Mouse (Mus musculus) lung, postnatal 0 days (tissue): ENCODE data around the gene Eefsec. TPM values are rescaled to one million over a fixed set of nuclear protein-coding genes. Genes with fewer than 3 reads are reported as not detected.

Experiments
- ATAC-seq: fragments of 200-750 bp; cut with Nextera tagmentation; 2 replicates; pipeline ENCODE4 v1.8.0; 2017; ENCODE audit warnings: moderate library complexity
- DNase-seq: peaks from one replicate; pipeline ENCODE4 v3.0.0-alpha.2; 2016; ENCODE audit warnings: low spot score
- H3K27ac ChIP-seq: fragments of 300-500 bp; sonication (generic); 2 replicates; pipeline ENCODE4 v1.5.1; 2014; ENCODE audit warnings: antibody characterized with exemption, mild to moderate bottlenecking, low read length, mixed read lengths
- H3K27me3 ChIP-seq: fragments of 300-500 bp; sonication (generic); replicated peaks from 2 replicates; pipeline ENCODE4 v1.6.1; 2014; ENCODE audit warnings: low read length, mixed read lengths; ENCODE audit not compliant: insufficient read depth
- H3K36me3 ChIP-seq: fragments of 300-500 bp; sonication (generic); 2 replicates; pipeline ENCODE4 v1.6.1; 2014; ENCODE audit warnings: low read length, mixed read lengths; ENCODE audit not compliant: insufficient read depth
- H3K4me1 ChIP-seq: fragments of 300-500 bp; sonication (generic); 2 replicates; pipeline ENCODE4 v1.6.1; 2014; ENCODE audit warnings: antibody characterized with exemption, low read depth, low read length, mixed read lengths; ENCODE audit not compliant: insufficient read depth
- H3K4me2 ChIP-seq: fragments of 300-500 bp; sonication (generic); replicated peaks from 2 replicates; pipeline ENCODE4 v1.6.1; 2014; ENCODE audit warnings: low read depth, mild to moderate bottlenecking, low read length, moderate library complexity, mixed read lengths
- H3K4me3 ChIP-seq: fragments of 300-500 bp; sonication (generic); 2 replicates; pipeline ENCODE4 v1.5.1; 2014; ENCODE audit warnings: low read depth, low read length
- H3K9ac ChIP-seq: fragments of 300-500 bp; sonication (generic); replicated peaks from 2 replicates; pipeline ENCODE4 v1.6.1; 2014; ENCODE audit warnings: low read depth, mild to moderate bottlenecking
- H3K9me3 ChIP-seq: fragments of 300-500 bp; sonication (generic); 2 replicates; pipeline ENCODE4 v1.6.1; 2016; ENCODE audit warnings: low read length, mixed read lengths
- CTCF ChIP-seq: IDR thresholded peaks from 2 replicates; pipeline ENCODE4 v1.5.1; 2016; ENCODE audit warnings: antibody characterized with exemption, mild to moderate bottlenecking
- EP300 ChIP-seq: IDR thresholded peaks from 2 replicates; pipeline ENCODE4 v1.6.1; 2016; ENCODE audit warnings: antibody characterized with exemption, mild to moderate bottlenecking, control low read depth
- WGBS: fragments of 180-500 bp; shearing (Covaris S2); extraction: QIAGEN DNeasy Blood & Tissue Kit; methylation state at CpG from one replicate; pipeline ENCODE4 v1.1.7; 2014; 5-methylcytosine and 5-hydroxymethylcytosine counted together
- polyA plus RNA-seq: library from polyadenylated mRNA; unstranded; fragments of >200 nt; fragmentation: Nextera tagmentation; extraction: Ambion mirVana; gene quantifications from 2 replicates; pipeline ENCODE4 v1.2.1, GENCODE M21; 2015

Eefsec gene
- polyA plus RNA-seq, 1 experiment from 2014 or later: 21.0 TPM

DNA sequence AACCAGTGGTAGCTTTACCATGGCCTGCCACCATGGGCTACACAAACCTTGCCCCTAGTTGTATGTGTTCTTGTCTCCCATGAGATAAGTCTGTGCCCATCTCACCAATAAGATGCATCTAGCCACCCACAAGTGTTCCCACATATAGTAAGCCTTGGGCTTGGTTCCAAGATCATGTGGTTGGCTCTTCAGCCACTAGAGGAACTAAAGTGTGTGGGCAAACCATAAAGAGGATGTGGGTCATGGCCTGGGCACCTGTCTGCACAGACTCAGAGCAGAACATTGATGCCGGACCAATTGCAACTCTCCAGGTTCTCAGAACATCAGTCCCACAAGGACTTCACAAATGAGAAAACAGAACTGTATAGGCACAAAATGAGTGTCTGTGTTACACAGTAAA lies 67.5 kb downstream of the Eefsec start:
- no peaks in the 10 kb centered on the region for H3K9me3 ChIP-seq
- H3K9ac ChIP-seq: no peak overlapping the region
- WGBS: 42% methylated on average over 1 of the region's 1 CpGs
- no peak overlapping the region for H3K4me2 ChIP-seq
- no peak overlapping the region for H3K27ac ChIP-seq
- no peak for TF ChIP-seq EP300
- TF ChIP-seq CTCF: peak; percentile 11; the same call in 1 of the 2 replicates
- H3K4me1 ChIP-seq: peaks cover 9% of the 10 kb centered on the region; the same call in 1 of the 2 replicates
- H3K4me3 ChIP-seq: no peak overlapping the region
- ATAC-seq: no peak
- no peaks in the 10 kb centered on the region for H3K27me3 ChIP-seq
- peak; percentile 46 for DNase-seq
- no peaks in the 10 kb centered on the region for H3K36me3 ChIP-seq

DNA sequence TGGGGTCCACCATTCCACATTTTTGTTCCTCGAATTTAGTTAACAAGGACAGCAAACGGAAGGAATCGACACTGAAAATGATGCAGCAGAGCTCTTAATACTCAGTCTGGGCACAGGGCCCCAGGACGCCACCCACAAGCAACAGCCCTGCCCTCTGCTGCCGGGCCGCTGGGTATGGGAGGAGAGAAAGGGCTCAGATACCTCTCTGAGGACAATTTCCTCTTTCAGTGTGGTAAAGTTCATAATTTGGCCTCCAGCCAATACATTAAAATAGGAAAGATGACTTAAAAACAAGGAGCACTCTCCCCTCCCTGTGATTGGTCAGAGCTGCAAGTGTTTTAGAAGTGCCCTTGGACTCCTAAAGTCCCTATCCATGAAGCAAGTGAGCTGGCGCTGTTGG lies 72.1 kb downstream of the Eefsec start:
- Histone ChIP-seq H3K4me3 (no peak overlapping the region), H3K4me1 (peaks cover 4% of the 10 kb centered on the region; the same call in 1 of the 2 replicates), H3K36me3 (no peaks in the 10 kb centered on the region), H3K27me3 (no peaks in the 10 kb centered on the region), H3K4me2 (no peak overlapping the region), H3K27ac (no peak overlapping the region), H3K9ac (no peak overlapping the region), H3K9me3 (no peaks in the 10 kb centered on the region)
- no peak for DNase-seq
- no peak for TF ChIP-seq EP300
- TF ChIP-seq CTCF: no peak
- 43% methylated on average over 7 of the region's 7 CpGs for WGBS
- ATAC-seq: no peak

DNA sequence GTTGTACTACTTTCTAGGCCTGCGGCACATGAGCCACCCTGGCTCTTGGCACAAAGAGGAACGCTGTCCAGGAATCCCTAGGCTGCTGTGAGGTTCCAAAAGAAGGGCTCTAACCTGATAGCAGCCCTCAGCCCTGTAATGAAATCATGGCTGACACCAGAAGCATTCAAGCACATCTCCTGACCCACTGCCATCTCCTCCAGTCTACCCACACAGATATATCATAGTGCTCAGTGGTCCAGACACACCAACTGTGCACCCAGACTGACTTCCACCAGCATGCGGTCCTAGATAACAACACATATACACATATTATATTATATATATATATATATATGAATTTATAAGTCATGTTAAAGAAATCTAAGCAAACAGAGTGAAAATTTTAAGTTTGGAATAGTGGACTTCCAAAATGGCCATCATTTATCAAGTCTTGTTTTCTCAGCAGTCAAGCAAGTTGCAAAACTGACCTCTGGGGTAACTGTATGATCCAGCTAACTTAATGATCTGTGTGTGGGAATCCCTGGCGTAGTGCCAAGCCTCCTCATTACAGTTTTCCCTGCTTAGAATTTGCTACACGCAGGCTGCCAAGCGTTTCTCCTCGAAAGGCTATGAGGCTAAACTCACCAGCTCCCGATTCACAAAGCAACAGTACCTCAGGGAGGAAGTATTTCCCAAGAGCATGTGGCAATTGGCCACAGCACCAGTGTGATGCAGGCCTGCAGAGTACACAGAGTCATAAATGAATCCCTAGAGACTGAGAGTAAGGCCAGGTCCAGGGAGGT lies 76.3 kb downstream of the Eefsec start:
- H3K9me3 ChIP-seq: no peaks in the 10 kb centered on the region
- WGBS: 58% methylated on average over 8 of the region's 8 CpGs
- TF ChIP-seq EP300 (no peak), CTCF (no peak)
- no peak overlapping the region for H3K27ac ChIP-seq
- ATAC-seq (peak; percentile 73), DNase-seq (peak; percentile 84)
- H3K9ac ChIP-seq: no peak overlapping the region
- peaks cover 4% of the 10 kb centered on the region; the same call in 1 of the 2 replicates for H3K4me1 ChIP-seq
- H3K4me2 ChIP-seq: no peak overlapping the region
- H3K4me3 ChIP-seq: no peak overlapping the region
- H3K36me3 ChIP-seq: no peaks in the 10 kb centered on the region
- H3K27me3 ChIP-seq: no peaks in the 10 kb centered on the region

- H3K9ac ChIP-seq: no peak overlapping the region
- H3K36me3 ChIP-seq: no peaks in the 10 kb centered on the region
- H3K4me3 ChIP-seq: no peak overlapping the region
- H3K27ac ChIP-seq: no peak overlapping the region
- no peaks in the 10 kb centered on the region for H3K4me1 ChIP-seq
- ATAC-seq: no peak
- H3K4me2 ChIP-seq: no peak overlapping the region
- no peaks in the 10 kb centered on the region for H3K27me3 ChIP-seq
- DNase-seq: no peak
- TF ChIP-seq CTCF (no peak), EP300 (no peak)
- no peaks in the 10 kb centered on the region for H3K9me3 ChIP-seq
- WGBS: 37% methylated on average over 1 of the region's 1 CpGs
Measured at GRCm38 (mm10) chr6:88363475-88364012, 82.8 kb downstream of the Eefsec start.

- H3K4me1 ChIP-seq: no peaks in the 10 kb centered on the region
- H3K9ac ChIP-seq: no peak overlapping the region
- 56% methylated on average over 1 of the region's 1 CpGs for WGBS
- H3K27me3 ChIP-seq: no peaks in the 10 kb centered on the region
- no peak overlapping the region for H3K4me2 ChIP-seq
- TF ChIP-seq CTCF: no peak
- TF ChIP-seq EP300: no peak
- H3K9me3 ChIP-seq: no peaks in the 10 kb centered on the region
- H3K27ac ChIP-seq: no peak overlapping the region
- ATAC-seq (no peak), DNase-seq (no peak)
- no peaks in the 10 kb centered on the region for H3K36me3 ChIP-seq
- H3K4me3 ChIP-seq: no peak overlapping the region
Measured at GRCm38 (mm10) chr6:88361096-88361495, 85.2 kb downstream of the Eefsec start.

DNA sequence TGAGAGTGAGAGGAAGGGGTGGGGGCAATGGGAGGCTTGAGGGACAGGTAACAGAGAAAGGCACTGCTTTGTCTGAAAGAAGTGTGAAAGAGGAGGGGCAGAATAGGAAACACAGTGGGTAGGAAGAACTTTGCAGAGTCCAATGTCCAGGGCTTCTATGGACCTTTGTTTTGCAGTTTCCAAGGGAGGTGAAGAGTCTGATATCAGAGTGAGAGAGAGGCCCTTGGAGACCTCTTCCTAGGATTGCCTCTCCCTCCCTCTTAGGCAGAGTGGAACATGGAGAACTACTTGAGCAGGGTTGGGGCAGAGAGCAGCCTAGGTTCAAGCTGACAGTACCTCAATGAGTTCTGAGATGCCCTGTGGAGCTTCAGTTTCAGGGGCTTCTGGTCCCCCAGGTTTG lies 88.1 kb downstream of the Eefsec start:
- Histone ChIP-seq H3K27ac (no peak overlapping the region), H3K4me2 (no peak overlapping the region), H3K36me3 (no peaks in the 10 kb centered on the region), H3K4me1 (no peaks in the 10 kb centered on the region), H3K27me3 (no peaks in the 10 kb centered on the region), H3K9me3 (no peaks in the 10 kb centered on the region), H3K9ac (no peak overlapping the region), H3K4me3 (no peak overlapping the region)
- DNase-seq (no peak), ATAC-seq (peak; percentile 53)
- no peak for TF ChIP-seq CTCF
- no peak for TF ChIP-seq EP300
